Mouse (Mus musculus) MEL (cell line): ENCODE data around the gene Rnf141. TPM values are rescaled to one million over a fixed set of nuclear protein-coding genes. Genes with fewer than 3 reads are reported as not detected.

Source experiments
- DNase-seq: peaks from one replicate; pipeline ENCODE4 v3.0.0; 2011; ENCODE audit warnings: low read depth, low spot score
- H3K27ac ChIP-seq: 2 replicates; pipeline ENCODE4 v1.5.1; 2012; ENCODE audit warnings: low read depth, mild to moderate bottlenecking, control low read depth, low read length, moderate library complexity; ENCODE audit not compliant: control insufficient read depth
- H3K27me3 ChIP-seq, 2 experiments: fragments of 150-350 bp in 1 of 2; sonication (generic) in 1 of 2; 2 replicates each; pipeline ENCODE4 v1.6.1; 2012; ENCODE audit warnings: low read length in 2 of 2, mild to moderate bottlenecking in 2 of 2, improper control_type of control experiment in 1 of 2, moderate library complexity in 1 of 2; ENCODE audit not compliant: insufficient read depth in 2 of 2, control insufficient read depth in 1 of 2
- H3K36me3 ChIP-seq, 2 experiments: 2 replicates each; pipeline ENCODE4 v1.6.1; 2012 to 2014; ENCODE audit warnings: low read length in 2 of 2, improper control_type of control experiment in 1 of 2, inconsistent platforms in 1 of 2, mild to moderate bottlenecking in 1 of 2; ENCODE audit not compliant: insufficient read depth in 2 of 2, control insufficient read depth in 1 of 2
- H3K4me1 ChIP-seq, 2 experiments: fragments of 150-350 bp in 1 of 2; sonication (generic) in 1 of 2; 2 replicates each; pipeline ENCODE4 v1.6.1; 2012; ENCODE audit warnings: low read length in 2 of 2, improper control_type of control experiment in 1 of 2, mild to moderate bottlenecking in 1 of 2; ENCODE audit not compliant: insufficient read depth in 2 of 2, control insufficient read depth in 1 of 2
- H3K4me3 ChIP-seq, 2 experiments: fragments of 150-350 bp in 1 of 2; sonication (generic) in 1 of 2; 2 replicates each; pipeline ENCODE4 v1.5.1; 2012; ENCODE audit warnings: low read depth in 2 of 2, low read length in 2 of 2, mild to moderate bottlenecking in 2 of 2, moderate library complexity in 2 of 2, control low read depth in 1 of 2, improper control_type of control experiment in 1 of 2; ENCODE audit not compliant: control insufficient read depth in 1 of 2, insufficient read depth in 1 of 2
- H3K79me2 ChIP-seq: 2 replicates; pipeline ENCODE4 v1.6.1; 2012; ENCODE audit warnings: mild to moderate bottlenecking, low read length, moderate library complexity; ENCODE audit not compliant: control insufficient read depth, poor library complexity, insufficient read depth
- H3K9ac ChIP-seq: 2 replicates; pipeline ENCODE4 v1.6.1; 2012; ENCODE audit warnings: low read depth, mild to moderate bottlenecking, control low read depth, low read length, moderate library complexity; ENCODE audit not compliant: control insufficient read depth, poor library complexity, severe bottlenecking
- H3K9me3 ChIP-seq: fragments of 150-350 bp; sonication (generic); replicated peaks from 2 replicates; pipeline ENCODE4 v1.6.1; 2012; ENCODE audit warnings: mild to moderate bottlenecking, low read length, improper control_type of control experiment, moderate library complexity; ENCODE audit not compliant: insufficient read depth
- BHLHE40 ChIP-seq: IDR thresholded peaks from 2 replicates; pipeline ENCODE4 v1.6.1; 2012; ENCODE audit warnings: low read depth, mild to moderate bottlenecking, inconsistent platforms, low read length, improper control_type of control experiment, borderline replicate concordance
- CHD2 ChIP-seq: IDR thresholded peaks from 2 replicates; pipeline ENCODE4 v1.6.1; 2011; ENCODE audit warnings: low read length, improper control_type of control experiment
- ELF1 ChIP-seq: IDR thresholded peaks from 2 replicates; pipeline ENCODE4 v1.6.1; 2014; ENCODE audit warnings: low read depth, mild to moderate bottlenecking, inconsistent platforms, low read length, improper control_type of control experiment, moderate library complexity
- JUND ChIP-seq: IDR thresholded peaks from 2 replicates; pipeline ENCODE4 v1.6.1; 2011; ENCODE audit warnings: low read depth, mild to moderate bottlenecking, improper control_type of control experiment, low read length
- MAZ ChIP-seq: IDR thresholded peaks from 2 replicates; pipeline ENCODE4 v1.6.1; 2012; ENCODE audit warnings: low read depth, mild to moderate bottlenecking, inconsistent platforms, low read length, improper control_type of control experiment
- MEF2A ChIP-seq: IDR thresholded peaks from 2 replicates; pipeline ENCODE4 v1.6.1; 2014; ENCODE audit warnings: low read depth, mild to moderate bottlenecking, inconsistent platforms, low read length, improper control_type of control experiment; ENCODE audit not compliant: poor library complexity, insufficient replicate concordance, severe bottlenecking; ENCODE audit errors: extremely low read depth
- MYB ChIP-seq: IDR thresholded peaks from 2 replicates; pipeline ENCODE4 v1.6.1; 2011; ENCODE audit warnings: mild to moderate bottlenecking, low read depth, low read length, improper control_type of control experiment
- NELFE ChIP-seq: IDR thresholded peaks from 2 replicates; pipeline ENCODE4 v1.6.1; 2011; ENCODE audit warnings: low read depth, low read length, improper control_type of control experiment
- NRF1 ChIP-seq: IDR thresholded peaks from 2 replicates; pipeline ENCODE4 v1.6.1; 2014; ENCODE audit warnings: low read depth, mild to moderate bottlenecking, inconsistent platforms, low read length, improper control_type of control experiment, moderate library complexity; ENCODE audit not compliant: poor library complexity, insufficient read depth, severe bottlenecking
- POLR2A ChIP-seq, 2 experiments: IDR thresholded peaks; 2 replicates each; pipeline ENCODE4 v1.6.1; 2011 to 2012; ENCODE audit warnings: low read length in 2 of 2, mild to moderate bottlenecking in 2 of 2, control low read depth in 1 of 2, improper control_type of control experiment in 1 of 2, low read depth in 1 of 2, moderate library complexity in 1 of 2; ENCODE audit not compliant: control insufficient read depth in 1 of 2, insufficient read depth in 1 of 2, poor library complexity in 1 of 2
- RAD21 ChIP-seq: IDR thresholded peaks from 2 replicates; pipeline ENCODE4 v1.6.1; 2011; ENCODE audit warnings: mild to moderate bottlenecking, low read depth, low read length, improper control_type of control experiment
- TAL1 ChIP-seq: IDR thresholded peaks from 2 replicates; pipeline ENCODE4 v1.6.1; 2012; ENCODE audit warnings: mild to moderate bottlenecking, inconsistent platforms, low read length, moderate library complexity, mixed read lengths
- USF2 ChIP-seq, 2 experiments: IDR thresholded peaks; 2 replicates each; pipeline ENCODE4 v1.6.1; 2011 to 2012; ENCODE audit warnings: improper control_type of control experiment in 2 of 2, low read length in 2 of 2, borderline replicate concordance in 1 of 2, inconsistent platforms in 1 of 2, low read depth in 1 of 2, mild to moderate bottlenecking in 1 of 2; ENCODE audit not compliant: insufficient read depth in 1 of 2
- ZKSCAN1 ChIP-seq: IDR thresholded peaks from 2 replicates; pipeline ENCODE4 v1.6.1; 2012; ENCODE audit warnings: low read depth, mild to moderate bottlenecking, inconsistent platforms, low read length, improper control_type of control experiment, moderate library complexity
- ZMIZ1 ChIP-seq: IDR thresholded peaks from 2 replicates; pipeline ENCODE4 v1.6.1; 2012; ENCODE audit warnings: low read depth, mild to moderate bottlenecking, inconsistent platforms, low read length, improper control_type of control experiment, moderate library complexity
- polyA plus RNA-seq, 2 experiments: library from polyadenylated mRNA; stranded (reverse) in 1 of 2; unstranded in 1 of 2; fragments of >175 nt in 1 of 2; fragments of >200 nt in 1 of 2; gene quantifications; 2 replicates each; pipeline versions ENCODE4 v1.2.1 to v1.2.4; 2012; ENCODE audit warnings: low replicate concordance in 2 of 2, low read depth in 1 of 2; ENCODE audit not compliant: insufficient read length in 2 of 2, insufficient read depth in 1 of 2, missing spikeins in 1 of 2
- total RNA-seq: library from RNA; depleted of rRNA; stranded (reverse); fragments of 300-350 nt; gene quantifications from 2 replicates; pipeline ENCODE4 v1.2.3, GENCODE M21; 2012

The Rnf141 gene
- total and polyA plus RNA-seq, 3 experiments: 18.8 to 19.7 TPM; not detected in 1

- no peaks in the 10 kb centered on the region for H3K79me2 ChIP-seq
Measured at GRCm38 (mm10) chr7:110756440-110756839, 87.8 kb downstream of the Rnf141 start.

GRCm38 (mm10) chr7:110753926-110754330 lies 90.3 kb downstream of the Rnf141 start:
- Histone ChIP-seq H3K27ac (no peak overlapping the region), H3K9me3 (no peaks in the 10 kb centered on the region), H3K4me3 (no peak overlapping the region), H3K9ac (no peak overlapping the region), H3K36me3 (no peaks in the 10 kb centered on the region), H3K27me3 (peaks cover 0 to 2% of the 10 kb centered on the region in 2 experiments; a peak in 2 of 4 replicates), H3K79me2 (no peaks in the 10 kb centered on the region), H3K4me1 (no peaks in the 10 kb centered on the region; a peak in 1 of 4 replicates)
- no peak for DNase-seq
- no peak for TF ChIP-seq ZKSCAN1

More at GRCm38 (mm10) chr7:110756440-110756839, 87.8 kb downstream of the Rnf141 start:
- no peak for DNase-seq
- H3K27ac ChIP-seq: no peak overlapping the region
- no peaks in the 10 kb centered on the region for H3K4me1 ChIP-seq
- H3K27me3 ChIP-seq: peaks cover 0 to 2% of the 10 kb centered on the region in 2 experiments; a peak in 2 of 4 replicates
- no peak overlapping the region for H3K9ac ChIP-seq
- no peaks in the 10 kb centered on the region for H3K9me3 ChIP-seq
- no peak overlapping the region for H3K4me3 ChIP-seq
- TF ChIP-seq ELF1: no peak
- no peak for TF ChIP-seq JUND
- no peak for TF ChIP-seq NELFE
- no peak for TF ChIP-seq USF2 (IDR thresholded peaks at IDR 0.05; ENCODE audit: borderline replicate concordance in 1 of 2, insufficient read depth in 1 of 2, low read depth in 1 of 2, low read length in 2 of 2)
- TF ChIP-seq CHD2: no peak
- no peak for TF ChIP-seq TAL1
- TF ChIP-seq POLR2A (IDR thresholded peaks at IDR 0.05; ENCODE audit: control insufficient read depth in 1 of 2, insufficient read depth in 1 of 2, low read depth in 1 of 2, low read length in 2 of 2, poor library complexity in 1 of 2): no peak
- TF ChIP-seq RAD21: no peak
- H3K36me3 ChIP-seq: no peaks in the 10 kb centered on the region

GRCm38 (mm10) chr7:110753310-110753709 lies 90.9 kb downstream of the Rnf141 start:
- no peak overlapping the region for H3K4me3 ChIP-seq
- TF ChIP-seq NRF1 (no peak), MAZ (no peak), MEF2A (no peak), ZMIZ1 (no peak), ZKSCAN1 (no peak), BHLHE40 (no peak), NELFE (no peak), MYB (no peak)
- TF ChIP-seq, all 39 proteins: peak for 0
- no peaks in the 10 kb centered on the region for H3K79me2 ChIP-seq
- H3K36me3 ChIP-seq: no peaks in the 10 kb centered on the region
- H3K27ac ChIP-seq: no peak overlapping the region
- DNase-seq: no peak
- H3K9ac ChIP-seq: no peak overlapping the region
- H3K4me1 ChIP-seq: no peaks in the 10 kb centered on the region; a peak in 1 of 4 replicates
- H3K9me3 ChIP-seq: no peaks in the 10 kb centered on the region
- H3K27me3 ChIP-seq: peaks cover 0 to 2% of the 10 kb centered on the region in 2 experiments; a peak in 2 of 4 replicates
